Mouse (Mus musculus) urinary bladder, postnatal 14 days (tissue): ENCODE data around the gene Podxl2.

ENCODE experiments used
- DNase-seq: peaks from one replicate; pipeline ENCODE4 v3.0.0; 2021; ENCODE audit warnings: low spot score

Podxl2 gene

GRCm38 (mm10) chr6:88843781-88844725 lies 30.8 kb downstream of the Podxl2 start:
- no peak for DNase-seq

DNA sequence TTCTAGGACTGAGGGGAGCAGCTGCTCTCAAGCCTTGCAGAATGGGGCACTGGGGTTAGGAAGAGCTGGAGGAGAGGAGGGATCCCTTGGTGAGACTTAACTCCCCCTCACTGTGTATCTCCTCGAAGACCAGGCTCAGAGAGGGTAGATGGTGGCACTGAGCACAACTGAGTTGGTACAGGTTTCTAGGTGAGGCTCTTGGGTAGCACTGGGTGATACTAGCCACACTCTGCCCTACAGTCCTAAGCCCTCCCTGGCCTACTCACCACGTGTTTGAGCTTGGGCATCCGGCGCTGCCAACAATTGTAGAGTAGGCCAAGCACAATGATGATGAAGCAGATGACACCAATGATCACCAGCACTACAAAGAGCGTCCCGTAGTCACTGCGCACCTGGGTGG lies 31.6 kb downstream of the Podxl2 start:
- DNase-seq, result no peak

DNA sequence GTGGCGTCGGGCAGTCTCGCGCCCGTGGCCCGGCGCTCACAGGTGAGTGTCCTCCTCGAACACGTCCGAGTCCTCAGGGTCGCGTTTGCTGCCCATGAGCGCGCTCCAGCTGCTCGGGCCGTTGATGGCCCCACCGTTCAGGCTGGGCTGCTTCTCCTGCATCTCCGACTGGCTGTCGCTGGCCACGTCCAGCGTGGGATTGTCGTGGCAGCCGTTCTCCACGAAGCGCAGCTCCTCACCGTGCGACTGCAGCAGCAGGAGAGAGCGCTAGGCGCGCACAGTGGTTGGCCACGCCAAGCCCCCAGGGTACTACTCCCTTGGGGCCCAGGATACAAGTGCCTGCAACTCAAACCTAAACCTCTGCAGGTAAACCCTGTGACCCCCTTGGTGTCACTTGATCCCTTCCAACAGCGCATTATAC lies 32.1 kb downstream of the Podxl2 start:
- peak; percentile 46 for DNase-seq

DNA sequence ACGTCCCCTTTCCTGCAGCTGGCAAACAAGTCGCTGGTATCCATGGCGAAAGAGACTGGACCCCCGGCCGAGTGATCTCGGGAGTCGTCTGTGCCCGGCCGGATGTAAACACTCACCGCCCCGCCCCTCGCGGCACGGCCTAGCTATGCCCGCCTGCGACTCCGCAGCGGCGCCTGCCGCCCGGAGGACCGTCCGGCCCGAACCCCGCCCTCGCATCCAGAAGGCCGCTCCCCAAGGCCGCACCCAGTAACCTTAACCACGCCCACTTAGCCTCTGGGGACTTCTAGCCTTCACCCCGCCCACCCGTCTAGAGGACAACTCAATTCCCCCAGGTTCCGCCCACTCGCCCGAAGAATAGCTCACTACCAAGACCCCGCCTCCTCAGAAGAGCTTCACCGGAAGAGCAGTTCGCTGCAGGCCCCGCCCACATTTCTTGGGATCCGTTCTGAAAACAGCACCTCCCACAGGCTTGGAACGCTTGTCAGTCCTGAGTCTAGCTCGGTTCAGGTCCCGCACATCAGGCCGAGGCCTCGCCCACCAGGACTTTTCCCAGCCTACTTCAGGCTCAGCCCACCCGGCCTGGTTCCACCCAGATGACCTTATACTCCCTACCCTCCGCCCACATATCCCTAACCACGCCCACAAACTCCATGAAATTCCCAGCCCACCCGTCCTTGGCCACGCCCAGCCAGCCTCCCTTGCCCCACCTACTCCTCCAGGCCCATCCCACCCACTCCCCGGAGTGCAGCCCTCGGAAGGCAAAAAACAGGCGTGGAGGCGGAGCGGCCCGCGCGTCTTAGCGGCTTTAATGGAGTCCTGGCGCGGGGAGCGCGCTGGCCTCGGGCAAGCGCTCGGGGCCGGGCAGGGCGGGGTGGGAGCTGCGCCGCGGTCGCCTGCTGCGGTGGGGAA lies 32.8 kb downstream of the Podxl2 start, which contains the start of gene Abtb1:
Gene Abtb1 (minus strand): TSS at position 204 of the 909 bp plus-strand sequence.
- DNase-seq, result peak; percentile 100

GRCm38 (mm10) chr6:88841514-88841780 lies 33.4 kb downstream of the Podxl2 start:
- no peak for DNase-seq

GRCm38 (mm10) chr6:88840791-88841513 lies 33.9 kb downstream of the Podxl2 start:
- DNase-seq, result no peak

DNA sequence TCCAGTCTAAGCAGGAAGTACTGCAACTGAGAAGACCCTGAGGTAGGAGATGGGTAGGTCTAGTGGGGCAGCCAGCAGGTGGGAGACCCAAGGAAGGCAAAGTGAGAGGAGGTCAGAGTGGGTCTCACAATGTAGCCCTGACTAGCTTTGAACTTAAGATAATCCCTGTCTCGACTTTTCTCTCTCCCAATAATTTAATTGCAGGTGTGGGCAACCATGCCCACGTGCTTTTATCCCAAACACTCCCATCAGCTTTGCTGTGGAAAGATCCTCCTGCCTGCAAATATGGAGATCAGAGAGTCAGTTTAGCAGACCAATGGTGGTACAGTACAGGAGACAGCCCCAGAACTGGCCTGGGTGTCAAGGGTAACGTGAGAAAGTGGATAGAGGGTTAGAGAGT lies 34.6 kb downstream of the Podxl2 start:
- no peak for DNase-seq

- no peak for DNase-seq
These were observed 35.5 kb downstream of the Podxl2 start for GRCm38 (mm10) chr6:88839135-88839970.

DNA sequence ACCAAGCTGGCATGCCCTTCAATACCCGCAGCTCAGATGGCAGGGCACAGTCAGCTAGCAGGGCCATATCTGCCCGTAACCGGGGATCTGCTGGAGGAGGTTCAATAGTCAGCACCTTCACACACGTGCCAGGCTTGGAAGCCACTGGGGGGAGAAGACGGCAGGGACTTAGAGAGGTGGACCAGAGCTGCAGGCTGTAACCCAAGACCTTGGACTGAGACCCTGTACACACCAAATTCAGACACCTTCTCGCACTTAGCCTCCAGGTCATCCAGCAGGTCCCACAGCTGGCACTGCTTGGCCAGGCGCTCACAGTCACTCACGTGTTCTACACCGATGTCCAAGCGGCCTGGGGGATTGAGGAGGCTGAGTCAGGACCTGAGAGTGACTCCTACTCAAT lies 36.2 kb downstream of the Podxl2 start:
- no peak for DNase-seq

DNA sequence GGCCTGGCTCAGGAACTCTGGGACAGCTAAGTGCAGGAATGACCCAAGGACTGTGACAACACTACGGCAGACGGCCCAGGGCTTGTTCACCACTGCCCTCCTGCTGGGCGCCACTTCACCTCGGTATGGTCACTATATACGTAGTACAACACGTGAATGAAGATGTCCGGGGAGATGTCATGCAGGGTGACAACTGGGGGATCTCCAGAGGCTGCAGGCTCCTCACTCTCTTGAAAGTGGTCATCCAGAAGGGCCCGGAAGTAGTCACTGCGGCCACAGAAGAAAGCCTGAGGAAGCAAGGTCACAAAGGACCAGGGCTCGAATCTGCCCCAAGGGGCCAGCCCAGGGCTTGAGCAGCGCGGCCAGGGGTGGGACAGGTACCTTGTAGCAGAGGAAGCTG lies 36.8 kb downstream of the Podxl2 start:
- no peak for DNase-seq

DNA sequence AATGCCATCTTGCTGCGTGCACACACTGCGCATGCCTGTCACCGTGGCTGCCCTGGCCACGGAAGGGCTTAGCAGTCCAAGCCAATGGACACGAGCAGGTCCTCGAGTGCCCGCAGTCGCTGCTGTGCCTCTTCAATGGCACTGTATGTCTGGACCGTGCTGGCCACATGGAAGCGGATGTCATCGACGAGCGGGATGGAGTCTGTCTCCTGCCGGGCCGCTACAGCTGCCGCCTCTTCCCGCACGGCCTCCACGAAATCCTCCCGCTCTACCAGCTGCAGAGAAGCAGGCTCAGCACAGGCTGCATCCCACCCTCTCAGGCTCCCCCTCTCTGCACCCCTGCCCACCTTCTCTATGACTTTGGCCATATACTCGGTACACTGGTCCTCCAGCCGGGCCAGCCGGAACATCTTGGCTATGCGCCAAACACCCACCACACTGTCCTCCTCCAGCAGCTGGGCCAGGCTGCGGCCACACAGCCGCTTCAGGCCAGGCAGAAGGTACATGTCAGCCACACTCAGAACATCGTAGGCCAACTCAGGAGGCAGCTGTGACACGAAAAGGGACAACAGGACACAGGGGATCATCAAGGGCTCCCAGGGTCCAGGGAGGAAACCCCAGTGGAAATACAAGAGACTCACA lies 38.5 kb downstream of the Podxl2 start:
- DNase-seq, result no peak

DNA sequence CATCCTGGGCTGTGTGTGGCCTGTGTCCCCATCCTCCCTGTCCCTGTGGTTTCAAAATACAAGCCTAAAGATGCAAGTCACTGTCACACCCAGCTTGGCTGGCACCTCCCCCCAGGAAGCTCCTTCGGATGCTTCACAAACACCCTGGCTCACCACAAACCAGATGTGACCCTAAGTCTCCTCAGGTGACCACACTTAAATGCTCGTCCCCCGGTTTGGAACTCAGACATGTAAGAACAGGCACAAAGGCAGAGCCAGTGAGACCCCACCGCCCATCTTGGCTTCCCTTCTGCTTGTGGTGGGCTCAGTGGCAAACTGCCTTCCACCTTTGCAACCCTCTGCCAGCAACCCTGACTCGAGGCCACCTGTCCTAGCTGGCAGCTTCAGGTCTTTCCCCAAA lies 39.8 kb downstream of the Podxl2 start:
- no peak for DNase-seq

DNA sequence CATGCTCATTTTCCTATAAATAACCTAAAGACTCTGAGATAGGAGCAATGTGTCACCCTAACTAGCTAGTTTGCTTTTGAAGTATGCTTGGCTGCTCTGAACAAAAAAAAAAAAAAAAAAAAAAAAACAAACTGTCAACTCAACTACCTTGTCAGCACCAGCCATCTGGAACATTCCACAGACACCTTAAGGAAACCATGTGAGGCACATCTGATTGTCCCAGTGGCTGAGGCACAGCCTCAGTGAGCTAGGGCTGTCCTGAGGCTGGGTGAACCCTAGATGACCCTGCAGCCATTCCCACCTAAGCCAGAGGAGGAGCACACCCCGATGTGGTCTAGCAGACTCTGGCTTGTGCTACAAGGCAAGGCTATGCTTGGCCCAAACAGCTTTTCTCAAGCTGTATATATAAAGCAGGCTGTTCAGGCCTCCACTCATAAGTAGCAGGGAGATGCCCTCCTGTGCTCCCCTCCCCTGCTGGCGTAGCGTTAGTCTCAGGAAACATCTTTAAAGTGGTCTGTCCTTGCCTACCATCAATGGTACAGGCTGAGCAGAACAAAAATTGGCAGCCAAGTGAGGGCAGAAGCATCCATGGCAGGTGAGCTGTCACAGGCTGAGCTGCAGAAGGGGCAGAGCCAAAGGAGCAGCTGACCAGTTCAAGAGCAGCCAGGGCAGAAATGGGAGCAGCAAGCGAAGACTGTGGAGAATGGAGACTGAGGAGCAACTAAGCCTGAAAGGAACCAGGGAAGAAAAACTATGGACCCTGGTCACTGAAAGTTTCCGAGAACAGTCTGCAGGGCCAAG lies 41.3 kb downstream of the Podxl2 start:
- DNase-seq, result no peak

- no peak for DNase-seq
These were observed 42.2 kb downstream of the Podxl2 start for GRCm38 (mm10) chr6:88832663-88833062.

GRCm38 (mm10) chr6:88831456-88831855 lies 43.4 kb downstream of the Podxl2 start:
- peak; percentile 67 for DNase-seq

GRCm38 (mm10) chr6:88830112-88830702 lies 44.6 kb downstream of the Podxl2 start:
- no peak for DNase-seq

DNA sequence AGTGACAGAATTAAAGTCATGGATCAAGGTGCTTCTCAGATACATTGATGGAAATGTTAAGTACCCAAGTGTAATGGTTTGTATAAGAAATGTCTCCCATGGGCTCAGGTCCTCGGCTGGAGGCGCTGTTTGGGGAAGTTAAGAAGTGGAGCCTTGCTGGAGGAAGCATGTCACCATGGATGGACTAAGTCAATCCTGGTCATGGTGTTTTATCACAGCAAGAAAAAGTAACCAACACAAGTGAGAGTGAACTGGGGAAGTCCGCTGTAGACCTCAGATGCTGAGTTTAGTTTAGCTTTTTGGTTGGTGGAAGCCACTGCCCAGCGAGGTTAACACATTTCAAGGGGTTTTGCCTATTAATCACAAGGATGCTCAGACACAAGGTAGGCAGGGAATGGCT lies 45.3 kb downstream of the Podxl2 start:
- no peak for DNase-seq

- DNase-seq, result no peak
These were observed 46.4 kb downstream of the Podxl2 start for GRCm38 (mm10) chr6:88828206-88829009.
